Mouse (Mus musculus) stomach, postnatal 0 days (tissue): ENCODE measurements around the gene Aqp11. TPM values are rescaled to one million over a fixed set of nuclear protein-coding genes. Genes with fewer than 3 reads are reported as not detected.

Experiments
- ATAC-seq: fragments of 200-750 bp; cut with Nextera tagmentation; 2 replicates; pipeline ENCODE4 v1.8.0; 2017; ENCODE audit not compliant: low FRiP score, low TSS enrichment
- DNase-seq: peaks from one replicate; pipeline ENCODE4 v3.0.0-alpha.2; 2016; ENCODE audit warnings: low spot score
- H3K27ac ChIP-seq: fragments of 300-500 bp; sonication (generic); replicated peaks from 2 replicates; pipeline ENCODE4 v1.5.1; 2014; ENCODE audit warnings: mild to moderate bottlenecking, control low read depth
- H3K27me3 ChIP-seq: fragments of 300-500 bp; sonication (generic); 2 replicates; pipeline ENCODE4 v1.6.1; 2014; ENCODE audit warnings: low read length; ENCODE audit not compliant: control insufficient read depth, insufficient read depth
- H3K36me3 ChIP-seq: fragments of 300-500 bp; sonication (generic); 2 replicates; pipeline ENCODE4 v1.6.1; 2014; ENCODE audit warnings: low read length, mixed read lengths; ENCODE audit not compliant: control insufficient read depth, insufficient read depth
- H3K4me1 ChIP-seq: fragments of 300-500 bp; sonication (generic); replicated peaks from 2 replicates; pipeline ENCODE4 v1.6.1; 2014; ENCODE audit warnings: antibody characterized with exemption; ENCODE audit not compliant: control insufficient read depth, insufficient read depth
- H3K4me2 ChIP-seq: fragments of 300-500 bp; sonication (generic); replicated peaks from 2 replicates; pipeline ENCODE4 v1.6.1; 2014; ENCODE audit warnings: low read depth, mild to moderate bottlenecking, control low read depth, moderate library complexity
- H3K4me3 ChIP-seq: fragments of 300-500 bp; sonication (generic); 2 replicates; pipeline ENCODE4 v1.5.1; 2014; ENCODE audit warnings: low read depth, low read length, control low read depth
- H3K9ac ChIP-seq: fragments of 300-500 bp; sonication (generic); 2 replicates; pipeline ENCODE4 v1.6.1; 2014; ENCODE audit warnings: mild to moderate bottlenecking, low read length, control low read depth, mixed read lengths
- H3K9me3 ChIP-seq: fragments of 300-500 bp; sonication (generic); 2 replicates; pipeline ENCODE4 v1.6.1; 2016; ENCODE audit warnings: low read length; ENCODE audit not compliant: control insufficient read depth
- CTCF ChIP-seq: IDR thresholded peaks from 2 replicates; pipeline ENCODE4 v1.5.1; 2016; ENCODE audit warnings: antibody characterized with exemption, low read depth, mild to moderate bottlenecking, moderate library complexity
- EP300 ChIP-seq: optimal IDR thresholded peaks from 2 replicates; pipeline ENCODE3; 2016; ENCODE audit warnings: antibody characterized with exemption
- WGBS: fragments of 180-500 bp; shearing (Covaris S2); extraction: QIAGEN DNeasy Blood & Tissue Kit; methylation state at CpG from one replicate; pipeline ENCODE4 v1.1.7; 2014; 5-methylcytosine and 5-hydroxymethylcytosine counted together
- polyA plus RNA-seq: library from polyadenylated mRNA; unstranded; fragments of >200 nt; fragmentation: Nextera tagmentation; extraction: Ambion mirVana; gene quantifications from 2 replicates; pipeline ENCODE4 v1.2.1, GENCODE M21; 2015

Aqp11 gene
- polyA plus RNA-seq, 1 experiment from 2014 or later: 22.0 TPM

DNA sequence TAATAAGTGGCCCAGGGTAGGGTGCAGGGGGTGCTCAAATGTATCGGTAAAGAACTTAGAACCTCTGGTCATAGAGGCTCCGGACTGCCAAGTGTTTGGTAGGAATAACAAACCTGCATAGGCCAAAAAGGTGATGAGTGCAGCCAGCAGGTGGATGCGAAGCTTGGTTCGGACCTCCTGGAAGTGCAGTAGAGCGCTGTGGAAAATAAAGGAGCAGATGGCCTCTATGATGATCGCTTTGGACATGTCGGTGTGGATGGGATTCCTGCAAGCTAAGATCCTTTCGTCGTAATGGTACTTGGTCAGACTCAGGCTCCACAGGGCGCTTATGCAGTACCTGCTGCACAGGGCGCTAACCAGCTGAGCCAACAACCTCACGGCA lies 842 bp downstream of the Aqp11 start:
- whole genome bisulfite sequencing: 9% methylated on average over 12 of the region's 12 CpGs

DNA sequence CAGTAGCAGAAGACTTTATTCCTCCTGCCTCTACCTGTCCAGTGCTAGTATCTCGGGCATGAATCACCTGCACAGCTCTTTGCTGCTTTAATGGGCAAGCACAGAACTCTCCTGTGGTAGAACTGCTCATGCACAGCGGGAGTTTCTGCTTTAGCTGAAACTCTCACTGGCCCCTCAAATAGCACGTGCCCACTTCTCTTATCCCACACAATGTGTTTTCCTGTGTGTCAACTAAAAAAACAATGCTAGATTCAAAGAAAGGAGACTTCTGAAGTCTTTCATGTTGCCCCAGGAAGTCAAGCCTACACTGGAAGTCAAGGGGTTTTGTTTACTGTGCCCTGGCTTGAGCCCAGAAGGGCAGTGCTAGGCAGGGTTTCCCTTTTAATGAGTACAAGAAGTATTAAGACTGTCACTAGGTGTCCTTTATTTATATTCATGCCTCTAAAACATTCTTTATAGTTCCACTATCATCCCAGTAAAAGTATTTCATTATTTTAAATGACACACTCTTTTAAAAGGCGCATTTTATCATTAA lies 2.1 kb downstream of the Aqp11 start:
- Histone ChIP-seq H3K27me3 (no peaks in the 10 kb centered on the region), H3K4me2 (no peak overlapping the region), H3K9me3 (no peaks in the 10 kb centered on the region), H3K36me3 (no peaks in the 10 kb centered on the region), H3K4me1 (no peaks in the 10 kb centered on the region), H3K4me3 (no peak overlapping the region), H3K9ac (no peak overlapping the region), H3K27ac (no peak overlapping the region)
- TF ChIP-seq CTCF: no peak
- TF ChIP-seq EP300: no peak
- WGBS: 50% methylated on average over 4 of the region's 4 CpGs
- ATAC-seq (no peak), DNase-seq (no peak)

More for the DNA sequence above, 842 bp downstream of the Aqp11 start:
- H3K4me3 ChIP-seq: peak overlapping the region; percentile 65
- H3K4me2 ChIP-seq: peak overlapping the region; percentile 93
- TF ChIP-seq EP300 (no peak), CTCF (no peak)
- ATAC-seq (peak; percentile 10; the same call in 1 of the 2 replicates), DNase-seq (no peak)
- no peaks in the 10 kb centered on the region for H3K27me3 ChIP-seq
- no peaks in the 10 kb centered on the region for H3K4me1 ChIP-seq
- H3K9ac ChIP-seq: peak overlapping the region; percentile 65
- H3K9me3 ChIP-seq: no peaks in the 10 kb centered on the region
- H3K27ac ChIP-seq: no peak overlapping the region
- no peaks in the 10 kb centered on the region for H3K36me3 ChIP-seq

- peak; percentile 43 for DNase-seq
Measured at GRCm38 (mm10) chr7:97735021-97735420, 3.1 kb downstream of the Aqp11 start.

GRCm38 (mm10) chr7:97733606-97734005 lies 4.5 kb downstream of the Aqp11 start:
- no peak for DNase-seq
- Histone ChIP-seq H3K9me3 (no peaks in the 10 kb centered on the region), H3K4me3 (no peak overlapping the region), H3K27ac (no peak overlapping the region), H3K4me2 (no peak overlapping the region), H3K27me3 (no peaks in the 10 kb centered on the region), H3K9ac (no peak overlapping the region), H3K36me3 (no peaks in the 10 kb centered on the region), H3K4me1 (no peaks in the 10 kb centered on the region)
- no peak for ATAC-seq
- WGBS: 79% methylated on average over 5 of the region's 5 CpGs
- no peak for TF ChIP-seq CTCF
- TF ChIP-seq EP300: no peak

More at GRCm38 (mm10) chr7:97735021-97735420, 3.1 kb downstream of the Aqp11 start:
- Histone ChIP-seq H3K4me1 (no peaks in the 10 kb centered on the region), H3K27ac (no peak overlapping the region), H3K36me3 (no peaks in the 10 kb centered on the region), H3K9me3 (no peaks in the 10 kb centered on the region), H3K9ac (no peak overlapping the region), H3K4me2 (no peak overlapping the region), H3K4me3 (no peak overlapping the region), H3K27me3 (no peaks in the 10 kb centered on the region)
- WGBS: 61% methylated on average over 8 of the region's 8 CpGs
- ATAC-seq: peak; percentile 58; the same call in 1 of the 2 replicates
- TF ChIP-seq CTCF (no peak), EP300 (no peak)

- 75% methylated on average over 3 of the region's 3 CpGs for WGBS
- Histone ChIP-seq H3K27me3 (no peaks in the 10 kb centered on the region), H3K36me3 (peaks cover 2% of the 10 kb centered on the region; the same call in 1 of the 2 replicates), H3K4me2 (no peak overlapping the region), H3K27ac (no peak overlapping the region), H3K4me1 (no peaks in the 10 kb centered on the region), H3K4me3 (no peak overlapping the region), H3K9me3 (no peaks in the 10 kb centered on the region), H3K9ac (no peak overlapping the region)
- TF ChIP-seq CTCF (no peak), EP300 (no peak)
- no peak for ATAC-seq
- DNase-seq: no peak
Measured at GRCm38 (mm10) chr7:97730427-97730826, 7.7 kb downstream of the Aqp11 start.

DNA sequence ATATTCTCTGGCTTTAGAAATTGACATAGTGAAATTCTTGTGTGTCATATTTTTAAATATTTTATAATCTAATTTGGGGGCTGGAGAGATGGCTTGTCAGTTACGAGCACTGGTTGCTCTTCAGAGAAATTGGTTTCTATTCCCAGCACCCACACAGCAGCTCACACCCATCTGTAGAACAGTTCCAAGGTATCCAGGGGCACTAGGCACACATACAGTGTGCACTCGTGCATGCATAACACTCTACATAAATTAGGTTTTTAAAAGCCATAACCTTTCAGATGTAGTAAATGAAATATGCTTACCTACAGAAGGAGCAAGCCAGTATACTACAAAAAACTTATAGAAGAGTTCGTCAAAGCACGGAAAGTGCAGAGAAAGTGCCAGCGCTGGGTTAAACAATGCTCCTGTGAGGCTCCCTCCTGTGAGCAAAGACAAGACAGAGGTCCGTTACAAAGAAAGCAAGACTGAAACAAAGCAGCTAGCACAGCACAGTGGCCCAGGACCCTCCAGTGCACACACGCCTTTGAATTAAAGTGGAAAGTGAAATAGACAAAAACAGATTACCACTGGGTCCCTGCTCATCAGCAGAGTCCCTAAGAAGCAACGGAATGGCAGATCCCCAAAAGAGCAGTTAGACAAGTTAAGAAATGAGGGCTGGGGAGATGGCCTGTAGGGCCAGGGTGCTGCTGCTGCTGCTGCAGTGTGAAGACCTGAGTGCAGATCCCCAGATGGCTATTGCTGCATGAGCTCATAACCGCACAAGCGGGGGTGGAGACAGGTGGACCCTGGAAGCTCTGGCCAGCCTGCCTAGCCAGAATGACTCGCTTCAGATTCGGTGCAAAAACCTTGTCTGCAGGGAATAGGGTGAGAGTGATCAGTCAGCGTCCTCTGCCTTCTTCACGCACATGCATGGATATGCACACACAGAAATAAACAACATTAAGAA lies 9.1 kb downstream of the Aqp11 start:
- WGBS: 71% methylated on average over 14 of the region's 14 CpGs
- Histone ChIP-seq H3K27ac (no peak overlapping the region), H3K27me3 (no peaks in the 10 kb centered on the region), H3K4me1 (no peaks in the 10 kb centered on the region), H3K9ac (no peak overlapping the region), H3K36me3 (peaks cover 2% of the 10 kb centered on the region; the same call in 1 of the 2 replicates), H3K4me3 (no peak overlapping the region), H3K4me2 (no peak overlapping the region), H3K9me3 (no peaks in the 10 kb centered on the region)
- DNase-seq: no peak
- TF ChIP-seq EP300: no peak
- no peak for TF ChIP-seq CTCF
- no peak for ATAC-seq
